Mouse (Mus musculus): ENCODE measurements around the gene Tspyl2. TPM values are rescaled to one million over a fixed set of nuclear protein-coding genes. Genes with fewer than 3 reads are reported as not detected.

Gene Tspyl2
- 23.6 and 32.4 TPM in 2 replicates for polyA plus RNA-seq (2012; ENCODE audit: insufficient read depth, insufficient read length, missing spikeins)

- no peak for TF ChIP-seq CTCF (IDR thresholded peaks at IDR 0.05; ENCODE audit: low read depth, low read length)
- no peak for TF ChIP-seq POLR2A (IDR thresholded peaks at IDR 0.05; ENCODE audit: borderline replicate concordance, low read depth, low read length)
- peak within 1 kb of the TSS; percentile 77 for H3K27ac ChIP-seq (ENCODE audit: insufficient read depth, low read depth, low read length)
- peak within 1 kb of the TSS; percentile 81 for H3K4me3 ChIP-seq (ENCODE audit: insufficient read depth, low read length)
- peaks cover 8% of the 10 kb centered on the region; the same call in 1 of the 2 replicates for H3K4me1 ChIP-seq (ENCODE audit: control insufficient read depth, insufficient read depth, low read length)
These were observed at the start of gene Tspyl2 for GRCm38 (mm10) chrX:152342358-152342901. TSS of gene Tspyl2 (minus strand) at chrX:152342425.

- Histone ChIP-seq H3K4me1 (ENCODE audit: control insufficient read depth, insufficient read depth, low read length) (no peaks in the 10 kb centered on the region), H3K4me3 (ENCODE audit: insufficient read depth, low read length) (no peak within 1 kb of the TSS), H3K27ac (ENCODE audit: insufficient read depth, low read depth, low read length) (no peak within 1 kb of the TSS)
- TF ChIP-seq CTCF (IDR thresholded peaks at IDR 0.05; ENCODE audit: low read depth, low read length) (no peak), POLR2A (IDR thresholded peaks at IDR 0.05; ENCODE audit: borderline replicate concordance, low read depth, low read length) (no peak)
These were observed 26.4 kb upstream of the Tspyl2 start, which contains the start of gene Gpr173 for GRCm38 (mm10) chrX:152368397-152369273. TSS of gene Gpr173 (minus strand) at chrX:152368704.

GRCm38 (mm10) chrX:152368054-152368396, 25.8 kb upstream of the Tspyl2 start:
- TF ChIP-seq POLR2A (IDR thresholded peaks at IDR 0.05; ENCODE audit: borderline replicate concordance, low read depth, low read length) (no peak), CTCF (IDR thresholded peaks at IDR 0.05; ENCODE audit: low read depth, low read length) (no peak)

GRCm38 (mm10) chrX:152366418-152366817, 24.2 kb upstream of the Tspyl2 start:
- TF ChIP-seq POLR2A (IDR thresholded peaks at IDR 0.05; ENCODE audit: borderline replicate concordance, low read depth, low read length) (no peak), CTCF (IDR thresholded peaks at IDR 0.05; ENCODE audit: low read depth, low read length) (no peak)
- H3K27ac ChIP-seq (ENCODE audit: insufficient read depth, low read depth, low read length) = no peak overlapping the region
- no peaks in the 10 kb centered on the region for H3K4me1 ChIP-seq (ENCODE audit: control insufficient read depth, insufficient read depth, low read length)
- no peak overlapping the region for H3K4me3 ChIP-seq (ENCODE audit: insufficient read depth, low read length)

More at GRCm38 (mm10) chrX:152368054-152368396, 25.8 kb upstream of the Tspyl2 start:
- Histone ChIP-seq H3K4me3 (ENCODE audit: insufficient read depth, low read length) (no peak overlapping the region), H3K27ac (ENCODE audit: insufficient read depth, low read depth, low read length) (no peak overlapping the region), H3K4me1 (ENCODE audit: control insufficient read depth, insufficient read depth, low read length) (no peaks in the 10 kb centered on the region)

GRCm38 (mm10) chrX:152352553-152353153, 10.4 kb upstream of the Tspyl2 start:
- TF ChIP-seq POLR2A (IDR thresholded peaks at IDR 0.05; ENCODE audit: borderline replicate concordance, low read depth, low read length) = no peak
- TF ChIP-seq CTCF (IDR thresholded peaks at IDR 0.05; ENCODE audit: low read depth, low read length) = no peak
- Histone ChIP-seq H3K4me1 (ENCODE audit: control insufficient read depth, insufficient read depth, low read length) (no peaks in the 10 kb centered on the region), H3K4me3 (ENCODE audit: insufficient read depth, low read length) (no peak overlapping the region), H3K27ac (ENCODE audit: insufficient read depth, low read depth, low read length) (no peak overlapping the region)

- Histone ChIP-seq H3K4me1 (ENCODE audit: control insufficient read depth, insufficient read depth, low read length) (peaks cover 2% of the 10 kb centered on the region; the same call in 1 of the 2 replicates), H3K27ac (ENCODE audit: insufficient read depth, low read depth, low read length) (no peak overlapping the region), H3K4me3 (ENCODE audit: insufficient read depth, low read length) (no peak overlapping the region)
- TF ChIP-seq CTCF (IDR thresholded peaks at IDR 0.05; ENCODE audit: low read depth, low read length) (no peak), POLR2A (IDR thresholded peaks at IDR 0.05; ENCODE audit: borderline replicate concordance, low read depth, low read length) (no peak)
These were observed 4.8 kb upstream of the Tspyl2 start for GRCm38 (mm10) chrX:152347041-152347440.

- TF ChIP-seq CTCF (IDR thresholded peaks at IDR 0.05; ENCODE audit: low read depth, low read length) (no peak), POLR2A (IDR thresholded peaks at IDR 0.05; ENCODE audit: borderline replicate concordance, low read depth, low read length) (no peak)
- H3K27ac ChIP-seq (ENCODE audit: insufficient read depth, low read depth, low read length) = no peak overlapping the region
- H3K4me1 ChIP-seq (ENCODE audit: control insufficient read depth, insufficient read depth, low read length) = peaks cover 2% of the 10 kb centered on the region; the same call in 1 of the 2 replicates
- no peak overlapping the region for H3K4me3 ChIP-seq (ENCODE audit: insufficient read depth, low read length)
These were observed 4.4 kb upstream of the Tspyl2 start for GRCm38 (mm10) chrX:152346587-152346986.

GRCm38 (mm10) chrX:152342903-152343302, 678 bp upstream of the Tspyl2 start:
- TF ChIP-seq POLR2A (IDR thresholded peaks at IDR 0.05; ENCODE audit: borderline replicate concordance, low read depth, low read length) (no peak), CTCF (IDR thresholded peaks at IDR 0.05; ENCODE audit: low read depth, low read length) (no peak)
- peak overlapping the region; percentile 77 for H3K27ac ChIP-seq (ENCODE audit: insufficient read depth, low read depth, low read length)

GRCm38 (mm10) chrX:152341496-152341895, 729 bp downstream of the Tspyl2 start:
- Histone ChIP-seq H3K4me1 (ENCODE audit: control insufficient read depth, insufficient read depth, low read length) (peaks cover 14% of the 10 kb centered on the region), H3K27ac (ENCODE audit: insufficient read depth, low read depth, low read length) (no peak overlapping the region), H3K4me3 (ENCODE audit: insufficient read depth, low read length) (peak overlapping the region; percentile 81)
- TF ChIP-seq CTCF (IDR thresholded peaks at IDR 0.05; ENCODE audit: low read depth, low read length) (no peak), POLR2A (IDR thresholded peaks at IDR 0.05; ENCODE audit: borderline replicate concordance, low read depth, low read length) (no peak)

More at GRCm38 (mm10) chrX:152342903-152343302, 678 bp upstream of the Tspyl2 start:
- Histone ChIP-seq H3K4me3 (ENCODE audit: insufficient read depth, low read length) (peak overlapping the region; percentile 51), H3K4me1 (ENCODE audit: control insufficient read depth, insufficient read depth, low read length) (peaks cover 7% of the 10 kb centered on the region; the same call in 1 of the 2 replicates)

All from bone marrow macrophage, adult 2 months (primary cell).